Mouse (Mus musculus) embryonic stem cell, embryonic (primary cell): ENCODE results near the gene Gnas.

Experiments used
- CTCF ChIA-PET, 4 experiments: fragments of 300-600 bp in 2 of 4; fragments of 350-600 bp in 2 of 4; sonication (Branson Sonifier 250); formaldehyde crosslinking; loops; one replicate each; lab custom pipeline; 2022; ENCODE audit warnings: inconsistent platforms in 2 of 4; lab: Charles Lee
- POLR2A ChIA-PET, 4 experiments: fragments of 300-600 bp in 2 of 4; fragments of 350-600 bp in 2 of 4; sonication (Branson Sonifier 250); formaldehyde crosslinking; loops; one replicate each; lab custom pipeline; 2022; ENCODE audit warnings: antibody characterized with exemption in 4 of 4, inconsistent platforms in 1 of 4; lab: Charles Lee

The Gnas gene

DNA sequence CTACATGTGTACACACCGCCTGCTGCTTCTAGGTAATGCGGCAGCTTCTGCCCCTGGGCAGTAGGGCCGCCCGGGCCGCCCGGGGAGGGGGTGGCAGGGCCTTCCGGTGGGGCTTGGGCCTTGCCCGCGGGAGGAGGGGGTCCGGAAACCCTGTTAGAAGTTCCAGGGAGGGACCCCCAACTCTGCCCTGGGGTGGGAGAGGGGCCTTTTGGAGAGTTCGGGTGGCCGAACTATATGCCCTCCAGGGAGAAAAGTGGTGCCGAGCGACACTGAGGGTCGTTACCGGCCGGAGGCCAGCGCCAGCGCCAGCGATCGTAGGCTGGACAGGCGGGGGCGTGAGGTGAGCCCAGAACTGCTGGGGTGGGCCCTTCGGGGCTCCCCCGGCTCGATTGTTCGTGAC lies 16.1 kb downstream of the Gnas start:
- POLR2A ChIA-PET = interaction anchor here in 3 of 4 experiments (0.7 to 8.9 kb wide), 11 partner anchors 10 to 373 kb away, joined by 3 to 99 read pairs (median 3); partner anchors contain the start of gene Gnas (in 2 of the 3)
- CTCF ChIA-PET = interaction anchor here in 2 of 4 experiments (0.9 to 1.1 kb wide), 2 partner anchors 705 kb away, joined by 3 to 4 read pairs; no protein-coding TSS in a partner anchor

DNA sequence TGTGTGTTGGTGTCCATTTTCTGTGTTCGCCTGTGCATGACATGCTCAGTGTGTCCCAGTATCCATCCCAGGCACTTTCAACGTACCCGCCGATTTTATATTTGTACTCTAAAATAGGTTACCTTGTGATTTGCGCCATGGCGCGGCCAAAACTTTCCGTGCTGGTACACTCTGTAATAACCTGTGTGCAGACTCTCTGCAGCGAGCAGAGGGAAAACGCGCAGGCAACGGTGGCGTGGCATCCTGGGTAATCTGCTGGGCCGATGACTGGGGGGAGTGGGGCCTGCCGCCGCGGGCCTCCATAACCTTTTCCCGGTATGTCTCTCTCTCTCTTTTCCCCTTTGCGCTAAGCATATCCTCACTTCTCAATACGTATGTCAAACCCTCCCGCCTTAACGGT lies 16.5 kb downstream of the Gnas start:
- ChIA-PET CTCF (interaction anchor here in 2 of 4 experiments (0.9 to 1.1 kb wide), 2 partner anchors 705 kb away, joined by 3 to 4 read pairs; no protein-coding TSS in a partner anchor), POLR2A (interaction anchor here in 2 of 4 experiments (1.0 to 8.9 kb wide), 6 partner anchors 13 to 372 kb away, joined by 3 to 99 read pairs (median 20); partner anchors contain the start of gene Gnas (in 1 of the 2))

DNA sequence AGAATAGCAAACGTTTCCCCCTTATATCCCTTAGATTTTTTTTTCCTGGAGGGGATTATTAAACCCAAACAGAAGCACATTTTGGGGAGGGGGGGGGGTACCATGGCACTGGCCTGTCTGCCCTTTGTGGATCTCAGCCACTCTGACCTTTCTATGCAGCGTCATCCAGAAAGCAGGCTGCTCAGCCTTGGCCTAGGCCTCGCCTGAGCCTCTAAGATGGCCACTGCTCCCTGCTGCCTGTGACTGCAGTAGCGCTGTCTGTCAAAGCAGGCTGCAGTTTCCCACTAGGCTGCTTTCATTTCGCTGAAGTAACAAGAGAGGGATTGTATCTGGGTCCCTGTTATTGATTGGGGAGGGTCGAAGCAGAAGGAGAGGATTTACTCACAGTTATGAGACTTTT lies 18.4 kb downstream of the Gnas start:
- POLR2A ChIA-PET = interaction anchor here (0.6 to 1.1 kb wide), 7 partner anchors 23 to 748 kb away, joined by 3 to 7 read pairs (median 4); no protein-coding TSS in a partner anchor
- CTCF ChIA-PET = interaction anchor here in 2 of 4 experiments (0.6 to 1.3 kb wide), 6 partner anchors 9 to 630 kb away, joined by 3 to 5 read pairs (median 4); no protein-coding TSS in a partner anchor

DNA sequence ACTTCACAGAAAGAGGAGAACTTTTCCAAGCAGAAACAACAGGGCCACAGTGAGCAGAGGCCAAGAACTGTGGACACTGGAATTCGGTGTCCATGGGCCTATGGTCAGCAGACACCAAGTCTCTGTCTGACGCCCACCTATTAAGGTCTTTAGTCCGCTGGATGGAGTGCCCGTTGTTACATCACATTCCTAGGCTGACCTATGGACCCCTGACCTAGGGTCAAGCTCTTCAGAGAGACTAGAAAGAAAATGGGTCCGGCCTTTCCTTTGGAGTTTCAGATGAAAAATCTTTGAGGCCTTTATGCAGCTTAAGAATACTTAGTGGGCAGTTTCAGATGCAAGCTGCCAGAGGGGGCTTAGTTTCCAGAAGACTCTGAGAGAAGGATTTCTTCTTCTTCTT lies 21.5 kb downstream of the Gnas start:
- ChIA-PET CTCF (interaction anchor here in 1 of 4 experiments (1.0 kb wide), 1 partner anchor 543 kb away, joined by 4 read pairs; no protein-coding TSS in a partner anchor), POLR2A (interaction anchor here in 2 of 4 experiments (0.7 to 1.0 kb wide), 2 partner anchors 9 to 17 kb away, joined by 3 read pairs; no protein-coding TSS in a partner anchor)

DNA sequence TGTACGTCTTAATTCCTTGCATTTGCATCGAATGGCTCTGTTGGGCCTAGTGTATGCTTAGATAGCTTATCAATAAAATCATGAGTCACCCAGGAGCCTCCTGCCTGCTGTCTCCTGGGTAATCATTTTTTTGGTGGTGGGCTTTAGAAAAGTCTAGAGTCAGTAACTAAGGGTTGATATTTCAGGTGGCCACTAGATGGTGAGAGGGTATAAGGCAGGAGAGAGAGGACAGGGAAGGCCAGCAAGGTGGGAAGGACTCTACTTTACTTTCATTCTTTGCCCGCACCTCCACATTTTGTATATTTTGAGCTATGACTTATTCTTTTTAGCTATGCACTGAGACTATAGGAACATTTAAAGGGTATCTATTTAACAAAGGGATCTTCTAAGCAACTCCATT lies 23.8 kb downstream of the Gnas start:
- CTCF ChIA-PET = interaction anchor here in 1 of 4 experiments (1.6 kb wide), 1 partner anchor 593 kb away, joined by 3 read pairs; no protein-coding TSS in a partner anchor
- POLR2A ChIA-PET = no interaction called here

DNA sequence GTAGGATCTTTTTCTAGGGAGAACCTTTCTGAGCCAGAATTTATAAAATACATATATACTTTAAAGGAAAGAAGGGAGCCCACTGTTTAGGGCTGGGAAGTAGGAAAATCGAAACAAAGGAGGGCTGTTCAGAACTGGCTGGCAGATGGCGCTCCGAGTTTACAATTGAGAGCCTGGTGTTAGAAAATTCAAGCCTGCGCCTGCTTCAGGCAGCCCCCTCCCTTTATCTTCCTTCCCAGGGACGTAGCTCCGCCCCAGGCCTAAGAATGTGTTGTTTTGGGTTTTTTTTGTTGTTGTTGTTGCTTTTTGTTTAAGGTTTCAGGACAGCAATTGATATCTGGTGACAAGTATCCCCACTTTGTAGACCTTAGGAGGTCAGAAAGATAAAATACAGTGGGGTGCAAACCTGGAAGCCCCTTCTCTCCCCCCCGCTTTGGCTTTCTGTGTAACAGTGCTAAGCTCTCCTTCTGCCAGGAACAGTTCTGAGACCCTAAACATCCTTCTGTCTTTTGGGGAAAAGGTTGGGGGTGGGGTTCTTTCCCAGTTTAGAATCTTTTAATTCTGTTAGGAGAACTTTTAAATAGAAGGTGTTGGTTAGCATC lies 26.9 kb downstream of the Gnas start:
- CTCF ChIA-PET = interaction anchor here (0.5 to 3.7 kb wide), 35 partner anchors 9 to 626 kb away, joined by 3 to 105 read pairs (median 4); no protein-coding TSS in a partner anchor

DNA sequence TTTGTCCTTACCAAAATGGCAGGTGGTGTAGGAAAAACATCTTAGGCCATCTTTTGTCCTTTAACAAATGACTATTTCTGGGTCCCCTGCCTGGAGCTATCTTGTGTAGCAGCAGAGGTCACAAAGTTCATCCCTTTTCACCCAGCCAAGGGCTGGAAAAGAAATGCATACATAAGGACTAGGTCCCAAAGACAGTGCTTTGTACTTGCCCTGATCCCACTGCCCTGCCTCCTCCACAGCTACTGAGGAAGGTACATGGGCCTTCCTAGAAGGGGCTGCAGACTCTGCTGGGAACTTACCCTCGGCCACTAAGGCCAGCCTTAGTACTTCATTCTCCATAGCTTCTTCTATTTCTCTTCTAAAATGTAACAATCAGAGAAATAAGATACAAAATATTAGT lies 27.5 kb downstream of the Gnas start:
- POLR2A ChIA-PET = interaction anchor here (0.6 to 1.5 kb wide), 13 partner anchors 14 to 654 kb away, joined by 3 to 5 read pairs (median 4); no protein-coding TSS in a partner anchor
- CTCF ChIA-PET = interaction anchor here (0.5 to 3.7 kb wide), 47 partner anchors 8 to 625 kb away, joined by 3 to 105 read pairs (median 4); no protein-coding TSS in a partner anchor

More for the DNA sequence above, 26.9 kb downstream of the Gnas start:
- POLR2A ChIA-PET = interaction anchor here (0.6 to 1.5 kb wide), 8 partner anchors 11 to 574 kb away, joined by 3 to 5 read pairs (median 4); no protein-coding TSS in a partner anchor

DNA sequence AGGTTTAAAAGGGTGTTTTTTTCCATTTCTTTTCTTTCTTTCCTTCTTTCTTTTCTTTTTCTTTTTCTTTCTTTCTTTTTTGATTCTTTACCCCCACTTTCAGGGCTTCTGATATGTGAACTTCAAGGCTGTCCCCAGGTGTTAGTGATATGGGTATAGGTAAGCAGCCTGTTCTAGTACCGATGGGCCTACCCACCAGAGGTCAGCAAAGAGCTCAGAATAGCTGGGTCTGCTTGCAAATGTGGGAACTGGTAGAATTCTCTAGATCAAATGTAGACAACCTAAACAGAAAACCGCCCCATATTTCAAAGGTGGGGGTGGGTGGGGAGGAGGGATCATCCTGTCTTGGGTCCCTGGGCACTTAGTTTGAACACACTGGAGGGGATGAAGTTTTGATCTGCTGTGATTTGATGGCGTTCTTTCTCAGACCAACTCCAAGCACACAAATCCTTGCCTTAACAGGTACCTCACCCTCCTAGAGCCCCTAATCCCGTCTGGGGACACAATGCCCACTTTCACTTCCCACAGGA lies 28.1 kb downstream of the Gnas start:
- CTCF ChIA-PET = interaction anchor here (0.6 to 3.7 kb wide), 33 partner anchors 10 to 625 kb away, joined by 3 to 105 read pairs (median 4); no protein-coding TSS in a partner anchor

DNA sequence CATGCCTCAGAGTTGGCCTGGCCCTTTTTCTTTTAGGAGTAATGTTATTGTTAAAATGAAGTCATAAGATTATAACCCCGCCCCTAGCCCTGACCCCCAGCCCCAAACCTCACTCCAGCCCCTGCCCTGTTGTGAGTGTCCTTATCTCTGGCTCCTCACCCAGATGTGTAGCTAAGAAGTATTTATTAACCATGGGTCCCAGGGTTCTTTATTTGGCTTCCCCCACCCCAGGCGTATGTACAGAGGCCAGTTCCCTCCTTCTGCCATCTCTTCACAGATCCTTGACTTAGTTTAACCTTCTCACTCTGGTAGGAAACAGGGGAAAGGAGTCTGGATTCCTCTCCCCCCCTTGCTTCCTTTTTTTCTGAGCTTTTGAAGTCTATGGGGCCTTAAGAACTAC lies 28.5 kb downstream of the Gnas start:
- ChIA-PET POLR2A (interaction anchor here (0.5 to 1.0 kb wide), 5 partner anchors 14 to 362 kb away, joined by 3 to 6 read pairs (median 3); no protein-coding TSS in a partner anchor), CTCF (interaction anchor here (0.6 to 3.7 kb wide), 24 partner anchors 11 to 624 kb away, joined by 3 to 105 read pairs (median 5); no protein-coding TSS in a partner anchor)

More for the DNA sequence above, 28.1 kb downstream of the Gnas start:
- POLR2A ChIA-PET = interaction anchor here (0.5 to 1.1 kb wide), 12 partner anchors 15 to 654 kb away, joined by 3 to 6 read pairs (median 4); no protein-coding TSS in a partner anchor

DNA sequence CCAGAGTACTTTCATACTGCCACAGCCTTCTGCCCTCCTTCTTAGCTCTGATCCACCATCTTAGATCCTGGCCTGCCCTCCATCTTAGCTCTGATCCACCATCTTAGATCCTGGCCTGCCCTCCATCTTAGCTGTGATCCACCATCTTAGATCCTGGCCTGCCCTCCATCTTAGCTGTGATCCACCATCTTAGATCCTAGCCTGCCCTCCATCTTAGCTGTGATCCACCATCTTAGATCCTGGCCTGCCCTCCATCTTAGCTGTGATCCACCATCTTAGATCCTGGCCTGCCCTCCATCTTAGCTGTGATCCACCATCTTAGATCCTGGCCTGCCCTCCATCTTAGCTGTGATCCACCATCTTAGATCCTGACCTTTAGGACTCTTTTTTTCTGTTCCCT lies 31.3 kb downstream of the Gnas start:
- POLR2A ChIA-PET = interaction anchor here in 1 of 4 experiments (0.7 kb wide), 1 partner anchor 499 kb away, joined by 3 read pairs; no protein-coding TSS in a partner anchor
- CTCF ChIA-PET = interaction anchor here in 2 of 4 experiments (0.5 to 1.0 kb wide), 6 partner anchors 12 to 592 kb away, joined by 3 to 7 read pairs (median 3); no protein-coding TSS in a partner anchor

DNA sequence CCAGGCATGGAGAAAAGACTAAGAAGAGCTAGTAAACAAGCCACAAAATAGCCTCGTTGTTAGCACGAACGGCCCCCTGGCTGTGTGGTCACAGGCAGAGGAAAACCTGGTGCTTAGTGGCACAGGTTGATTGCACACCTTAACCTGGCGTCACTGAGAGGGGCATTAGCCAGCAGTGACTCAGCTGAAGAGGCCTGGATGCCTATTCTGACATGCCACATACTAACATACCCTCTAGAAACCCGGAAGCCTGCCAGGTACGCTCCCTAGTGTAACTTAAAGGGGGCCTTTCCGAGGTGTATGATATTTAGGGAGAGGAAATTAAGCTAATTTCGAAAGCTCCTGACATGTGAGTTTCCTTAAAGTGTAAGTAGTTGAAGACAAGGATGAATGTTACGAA lies 32.5 kb downstream of the Gnas start:
- POLR2A ChIA-PET = interaction anchor here in 3 of 4 experiments (0.6 to 1.8 kb wide), 3 partner anchors 11 to 172 kb away, joined by 3 to 4 read pairs (median 3); no protein-coding TSS in a partner anchor
- CTCF ChIA-PET = interaction anchor here in 2 of 4 experiments (0.9 to 1.5 kb wide), 2 partner anchors 543 to 584 kb away, joined by 4 read pairs; no protein-coding TSS in a partner anchor

DNA sequence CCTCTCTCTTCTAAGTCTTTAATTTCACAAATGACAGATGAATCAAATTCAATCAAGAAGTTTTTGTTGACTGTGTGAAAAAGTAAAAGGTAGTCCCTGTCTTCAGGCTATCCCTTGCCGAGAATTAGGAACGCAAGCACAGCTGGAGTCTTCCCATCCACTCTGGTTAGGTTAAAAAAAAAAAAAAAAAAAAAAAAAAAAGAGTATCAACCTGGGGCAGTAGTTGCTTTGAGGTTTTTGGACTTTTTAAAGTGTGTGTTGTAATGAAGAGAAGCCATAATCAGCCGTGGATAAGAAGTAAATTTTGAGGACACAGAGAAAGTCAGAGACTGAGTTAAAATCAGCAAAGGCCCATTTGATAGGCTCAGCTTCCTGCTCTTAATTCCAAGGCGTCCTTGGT lies 41.9 kb downstream of the Gnas start:
- ChIA-PET CTCF (interaction anchor here in 1 of 4 experiments (2.2 kb wide), 1 partner anchor 348 kb away, joined by 7 read pairs; no protein-coding TSS in a partner anchor), POLR2A (interaction anchor here in 2 of 4 experiments (1.0 to 2.8 kb wide), 2 partner anchors 12 to 138 kb away, joined by 3 to 10 read pairs; partner anchors contain the start of gene Atp5e (in 1 of the 2))

DNA sequence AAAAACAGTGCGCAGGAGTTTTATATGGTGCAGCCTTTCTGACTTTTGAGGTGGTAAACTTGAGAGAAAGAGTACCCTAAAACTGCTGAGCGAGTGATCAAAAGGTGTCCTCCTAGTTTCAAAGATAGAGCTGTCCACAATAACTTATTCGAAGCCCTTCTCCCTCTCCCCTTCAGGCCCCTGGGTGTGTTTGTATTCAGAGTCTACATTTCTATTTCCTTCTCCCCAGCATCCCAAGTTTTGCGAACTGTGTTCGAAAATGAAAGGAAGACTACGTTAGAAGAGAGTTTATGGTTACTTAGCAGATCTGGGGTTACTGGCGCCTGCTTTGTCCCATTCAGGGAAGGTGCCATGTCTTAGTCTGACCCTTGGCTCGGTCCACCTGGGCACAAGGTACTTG lies 42.4 kb downstream of the Gnas start:
- ChIA-PET CTCF (interaction anchor here in 1 of 4 experiments (2.2 kb wide), 1 partner anchor 347 kb away, joined by 7 read pairs; no protein-coding TSS in a partner anchor), POLR2A (interaction anchor here in 3 of 4 experiments (0.6 to 2.8 kb wide), 4 partner anchors 12 to 591 kb away, joined by 3 to 10 read pairs (median 4); partner anchors contain the start of gene Atp5e (in 1 of the 3))

DNA sequence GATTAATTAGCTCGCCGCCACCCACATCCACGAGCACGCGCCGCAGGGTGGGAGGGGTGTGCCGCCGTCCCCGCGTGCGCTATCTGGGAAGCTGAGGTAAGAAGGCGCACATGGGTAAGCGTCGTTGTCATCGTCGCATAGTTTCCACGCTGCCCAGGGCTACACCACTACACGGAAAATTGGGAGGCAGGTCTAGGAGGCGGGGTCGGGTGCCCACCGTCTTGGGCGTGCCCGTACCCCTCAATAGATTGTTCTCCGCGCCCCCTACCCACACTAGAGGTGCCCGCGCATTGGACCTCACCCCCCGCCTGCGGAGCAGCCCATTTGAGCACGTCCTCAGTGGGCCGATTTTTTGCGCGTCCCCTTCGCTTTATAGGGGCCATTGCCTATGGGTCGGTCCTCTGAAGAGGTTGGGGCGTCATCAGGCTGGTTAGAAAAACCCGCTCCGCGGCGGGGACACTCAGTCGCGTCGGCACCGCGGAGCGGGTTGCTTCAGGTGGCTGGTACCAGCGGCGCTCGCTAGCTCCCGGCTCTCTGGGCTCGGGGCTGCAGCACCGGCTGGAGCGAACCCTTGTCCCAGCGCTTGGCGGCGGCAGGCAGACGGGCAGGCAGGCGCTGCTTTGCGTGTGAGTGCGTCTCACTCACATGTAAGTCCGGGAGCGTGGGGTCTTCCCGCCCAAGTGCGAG lies 43.3 kb downstream of the Gnas start:
- ChIA-PET POLR2A (interaction anchor here (0.5 to 2.8 kb wide), 14 partner anchors 8 to 1064 kb away, joined by 3 to 10 read pairs (median 4); partner anchors contain the start of gene Atp5e (in 1 of the 4)), CTCF (interaction anchor here in 2 of 4 experiments (0.6 to 2.2 kb wide), 4 partner anchors 12 to 522 kb away, joined by 3 to 7 read pairs (median 4); no protein-coding TSS in a partner anchor)

DNA sequence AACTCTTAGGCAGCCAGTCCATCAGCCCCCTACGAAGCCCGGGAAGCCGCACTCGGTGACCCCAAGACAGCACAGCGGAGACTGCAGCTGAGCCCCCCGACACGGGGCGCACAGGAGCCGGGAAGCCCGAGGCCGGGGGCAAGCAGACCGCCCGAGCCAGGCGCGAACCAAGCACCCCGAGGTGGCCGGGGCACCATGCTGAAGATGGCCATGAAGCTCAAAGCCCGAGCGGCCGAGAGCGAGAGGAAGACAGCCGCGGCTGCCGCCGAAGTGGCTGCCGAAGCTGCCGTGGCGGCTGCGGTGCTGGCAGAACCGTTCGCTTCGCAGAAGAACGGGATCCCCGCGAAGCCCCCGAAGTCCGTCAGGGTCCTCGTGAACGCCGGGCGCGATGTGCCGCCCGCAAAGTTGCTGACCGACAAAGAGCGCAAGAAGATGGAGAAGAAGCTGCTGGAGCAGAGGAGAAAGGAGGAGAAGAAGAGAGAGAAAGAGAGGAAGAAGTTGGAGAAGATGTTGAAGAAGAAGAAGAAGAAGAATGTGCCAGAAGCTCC lies 44.3 kb downstream of the Gnas start:
- CTCF ChIA-PET = interaction anchor here in 2 of 4 experiments (0.7 to 1.3 kb wide), 2 partner anchors 345 to 848 kb away, joined by 3 to 4 read pairs; no protein-coding TSS in a partner anchor
- POLR2A ChIA-PET = interaction anchor here in 2 of 4 experiments (0.6 to 2.8 kb wide), 7 partner anchors 11 to 135 kb away, joined by 3 to 10 read pairs (median 4); partner anchors contain the start of gene Atp5e (in 1 of the 2)

DNA sequence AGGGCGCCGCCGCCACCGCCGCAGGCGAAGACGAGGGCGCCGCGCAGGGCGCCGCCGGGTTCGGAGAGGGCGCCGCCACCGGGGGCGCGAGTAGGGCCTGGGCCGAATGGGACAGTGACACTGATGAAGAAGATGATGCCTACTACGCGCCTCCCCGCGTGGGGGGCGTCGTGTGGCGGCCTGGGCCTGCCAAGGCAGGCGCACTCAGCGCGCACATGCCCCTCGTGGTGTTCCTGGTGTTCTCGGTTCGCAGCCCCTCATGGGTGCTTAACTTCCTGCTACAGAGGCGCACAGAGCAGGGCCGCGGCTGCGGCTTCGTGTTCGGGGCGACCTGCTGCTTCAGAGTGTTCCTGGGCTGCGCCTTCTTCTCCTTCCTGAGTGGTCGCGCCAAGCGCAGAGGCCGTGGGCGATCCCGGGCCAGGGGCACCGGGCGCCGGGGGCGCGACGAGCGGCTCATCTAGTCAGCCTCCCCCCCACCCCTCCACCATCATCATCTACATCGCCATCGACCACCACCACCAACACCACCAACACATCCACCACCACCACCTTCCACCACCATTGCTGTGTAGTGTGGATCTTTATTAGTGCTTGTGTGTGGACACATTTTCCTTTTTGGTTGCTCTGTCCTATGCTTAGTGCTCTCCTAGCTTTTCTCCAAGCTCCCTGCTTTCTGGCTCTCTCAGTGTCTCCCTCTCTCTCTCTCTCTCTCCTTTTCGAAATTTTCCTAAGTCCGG lies 45.0 kb downstream of the Gnas start:
- ChIA-PET CTCF (interaction anchor here in 1 of 4 experiments (1.3 kb wide), 1 partner anchor 345 kb away, joined by 3 read pairs; no protein-coding TSS in a partner anchor), POLR2A (interaction anchor here in 3 of 4 experiments (0.6 to 2.8 kb wide), 10 partner anchors 10 to 135 kb away, joined by 3 to 10 read pairs (median 3); partner anchors contain the start of genes Atp5e (in 1 of the 3) and Gm20721 (in 1 of the 3))
